Mouse (Mus musculus) lung, adult 2 months (tissue): ENCODE data around the gene Gpc6. TPM values are rescaled to one million over a fixed set of nuclear protein-coding genes. Genes with fewer than 3 reads are reported as not detected.

ENCODE experiments used
- DNase-seq: peaks from one replicate; pipeline ENCODE4 v3.0.0; 2022
- H3K4me1 ChIP-seq: fragments of 200-500 bp; 2 replicates; pipeline ENCODE4 v1.6.1; 2011; ENCODE audit warnings: low read length; ENCODE audit not compliant: control insufficient read depth, insufficient read depth
- H3K4me3 ChIP-seq: fragments of 200-500 bp; replicated peaks from 2 replicates; pipeline ENCODE3; 2011; ENCODE audit warnings: low read depth, mild to moderate bottlenecking, control low read depth, low read length; ENCODE audit errors: extremely low read depth
- CTCF ChIP-seq: fragments of 200-500 bp; IDR thresholded peaks from 2 replicates; pipeline ENCODE4 v1.5.1; 2011; ENCODE audit warnings: mild to moderate bottlenecking, low read length, control low read depth; ENCODE audit not compliant: insufficient read depth
- POLR2A ChIP-seq: fragments of 200-500 bp; IDR thresholded peaks from 2 replicates; pipeline ENCODE4 v1.6.1; 2011; ENCODE audit warnings: low read depth, mild to moderate bottlenecking, control low read depth, low read length, borderline replicate concordance; ENCODE audit errors: extremely low read depth
- WGBS: fragments of 180-500 bp; shearing (Covaris S2); methylation state at CpG from one replicate; pipeline ENCODE4 v1.1.7; 2018; 5-methylcytosine and 5-hydroxymethylcytosine counted together
- polyA plus RNA-seq: library from polyadenylated mRNA; depleted of rRNA; stranded (reverse); fragments of >200 nt; gene quantifications from 2 replicates; pipeline ENCODE4 v1.2.3, GENCODE M21; 2012

Gene Gpc6
- polyA plus RNA-seq, 1 experiment, result 2.4 TPM

DNA sequence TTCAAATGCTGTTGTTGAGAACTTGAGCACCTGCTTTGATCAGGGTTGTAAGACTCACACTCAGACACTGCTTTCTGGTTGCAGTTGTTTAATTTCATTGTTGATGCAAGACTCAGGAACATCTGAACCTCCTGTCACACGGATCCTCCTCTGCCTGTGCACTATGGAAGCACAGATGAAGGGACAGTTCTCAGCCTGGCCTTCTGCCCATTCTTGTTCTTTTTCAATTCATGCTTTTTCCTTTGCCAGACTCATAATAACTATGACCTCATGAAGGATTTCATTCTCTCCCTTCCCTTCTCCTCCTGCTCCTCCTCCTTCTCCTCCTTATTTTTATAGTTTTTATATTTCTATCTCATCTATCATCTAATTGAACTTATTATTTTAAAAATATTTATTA lies 196.9 kb downstream of the Gpc6 start:
- WGBS, result 51% methylated on average over 1 of the region's 1 CpGs
- Histone ChIP-seq H3K4me1 (no peaks in the 10 kb centered on the region), H3K4me3 (no peak overlapping the region)
- TF ChIP-seq CTCF, result no peak
- TF ChIP-seq POLR2A, result no peak
- DNase-seq, result no peak

DNA sequence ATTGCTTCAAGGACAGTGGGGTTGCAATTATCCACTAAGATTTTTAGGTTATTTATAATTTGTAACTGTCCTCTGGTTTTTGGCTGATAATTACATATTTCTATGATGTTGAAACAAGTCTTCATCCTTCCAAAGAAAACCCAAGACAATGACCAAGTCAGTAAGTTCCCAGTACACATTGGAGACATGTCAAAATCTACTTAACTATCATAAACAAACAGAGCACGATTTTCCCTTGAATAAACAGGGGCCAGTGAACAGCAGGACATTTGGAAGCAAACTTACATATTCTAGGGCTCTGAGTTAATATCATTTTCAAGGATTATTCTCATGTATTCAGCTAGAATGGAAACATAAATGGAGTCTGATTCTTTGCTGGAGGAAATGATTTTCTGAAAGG lies 205.2 kb downstream of the Gpc6 start:
- Histone ChIP-seq H3K4me3 (no peak overlapping the region), H3K4me1 (no peaks in the 10 kb centered on the region)
- WGBS, result 16% methylated on average over 1 of the region's 1 CpGs
- no peak for DNase-seq
- no peak for TF ChIP-seq CTCF

DNA sequence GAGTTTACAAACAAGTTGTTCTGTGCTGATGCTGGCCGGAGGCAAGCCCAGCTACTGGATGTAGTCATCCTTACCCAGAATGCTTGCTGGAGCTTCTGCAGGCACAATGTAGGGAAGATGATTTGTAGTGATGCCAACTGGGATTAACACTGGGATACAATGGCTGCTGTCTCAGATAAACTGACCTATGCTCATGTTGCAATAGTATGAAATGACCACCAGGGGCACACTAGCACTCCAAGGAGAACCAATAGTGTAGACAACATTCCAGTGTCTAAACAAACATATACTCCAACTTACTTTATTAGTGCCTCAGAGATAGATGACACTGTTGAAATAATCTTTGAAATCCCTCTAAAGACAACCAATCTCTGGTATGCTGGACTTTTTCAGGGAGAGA lies 206.2 kb downstream of the Gpc6 start:
- DNase-seq, result no peak
- Histone ChIP-seq H3K4me1 (no peaks in the 10 kb centered on the region), H3K4me3 (no peak overlapping the region)
- TF ChIP-seq CTCF, result no peak
- TF ChIP-seq POLR2A, result no peak
- 85% methylated on average over 1 of the region's 1 CpGs for WGBS

DNA sequence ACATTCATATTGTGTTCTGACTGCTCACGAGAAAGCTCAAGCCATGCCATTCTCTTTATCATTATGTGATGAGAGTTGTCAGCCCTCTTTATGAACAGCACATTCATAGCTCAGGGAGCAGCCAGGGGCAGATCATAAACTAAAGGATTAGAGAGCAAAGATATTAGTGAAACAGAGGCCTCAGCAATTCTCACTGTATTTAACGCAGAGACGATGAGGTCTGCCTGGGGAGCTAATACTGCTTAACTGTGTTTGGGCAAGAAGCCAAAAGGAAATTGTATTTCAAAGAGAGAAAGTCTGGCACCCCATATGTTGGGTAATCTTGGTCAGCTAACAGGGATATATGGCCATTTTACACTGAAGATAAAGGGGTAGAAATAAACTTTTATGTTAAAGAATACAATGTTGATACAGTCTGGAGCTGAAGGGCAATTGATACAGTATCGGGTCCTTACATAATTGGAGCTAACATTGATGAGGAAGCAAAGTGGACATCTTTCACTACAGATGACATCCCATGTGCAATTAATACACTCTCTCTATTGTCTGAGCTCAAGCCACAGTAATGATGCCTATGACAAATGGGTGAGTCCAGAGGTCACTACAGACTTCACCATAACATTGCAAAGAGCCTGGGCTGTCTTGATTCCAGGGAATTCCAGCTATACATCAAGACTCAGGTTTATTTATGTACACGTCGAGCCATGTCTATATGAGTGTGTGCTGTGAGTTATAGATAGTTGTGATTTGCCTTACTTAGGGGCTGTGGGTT lies 216.1 kb downstream of the Gpc6 start:
- 62% methylated on average over 6 of the region's 6 CpGs for WGBS
- TF ChIP-seq CTCF (no peak), POLR2A (no peak)
- Histone ChIP-seq H3K4me3 (no peak overlapping the region), H3K4me1 (no peaks in the 10 kb centered on the region; the same call in 1 of the 2 replicates)
- DNase-seq, result no peak

DNA sequence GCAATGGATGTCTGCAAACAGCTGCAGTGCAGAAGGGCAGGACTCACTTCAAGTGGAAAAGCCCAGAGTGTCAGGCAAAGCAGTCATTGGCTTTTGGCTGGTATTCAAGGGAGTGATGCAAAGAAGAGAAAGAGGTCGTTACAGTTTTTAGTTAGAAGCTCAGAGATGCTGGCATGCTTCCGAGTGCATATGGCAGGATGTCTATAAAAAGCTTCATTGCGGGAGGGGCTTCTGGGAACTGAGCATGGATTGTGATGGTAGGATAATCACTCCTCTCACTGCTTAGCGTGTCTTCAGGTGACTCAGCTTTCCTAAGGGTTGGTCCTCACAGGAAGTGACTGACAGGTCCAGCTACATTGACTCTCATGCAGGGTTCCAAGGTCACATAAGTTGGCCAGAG lies 221.0 kb downstream of the Gpc6 start:
- WGBS, result 42% methylated on average over 4 of the region's 4 CpGs
- H3K4me3 ChIP-seq, result no peak overlapping the region
- TF ChIP-seq POLR2A (no peak), CTCF (no peak)
- no peak for DNase-seq
- no peaks in the 10 kb centered on the region; the same call in 1 of the 2 replicates for H3K4me1 ChIP-seq

DNA sequence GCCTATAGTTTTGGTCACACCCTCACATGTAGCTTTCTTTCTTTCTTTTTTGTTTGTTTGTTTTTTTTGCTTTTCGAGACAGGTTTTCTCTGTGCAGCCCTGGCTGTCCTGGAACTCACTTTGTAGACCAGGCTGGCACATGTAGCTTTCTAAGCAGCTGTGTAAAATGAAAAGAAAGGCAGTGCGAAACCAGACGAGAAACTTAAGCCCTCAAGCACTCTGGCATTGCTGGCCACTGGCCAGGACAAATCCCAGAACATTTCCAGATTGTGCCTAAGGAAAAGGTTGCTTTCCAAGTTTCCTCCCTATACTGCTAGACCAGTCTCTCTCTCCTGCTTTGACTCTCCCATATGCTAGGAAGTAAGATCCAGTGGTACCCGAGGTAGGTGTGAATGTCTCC lies 221.6 kb downstream of the Gpc6 start:
- no peaks in the 10 kb centered on the region; the same call in 1 of the 2 replicates for H3K4me1 ChIP-seq
- no peak for TF ChIP-seq POLR2A
- TF ChIP-seq CTCF, result no peak
- WGBS, result 59% methylated on average over 4 of the region's 4 CpGs

DNA sequence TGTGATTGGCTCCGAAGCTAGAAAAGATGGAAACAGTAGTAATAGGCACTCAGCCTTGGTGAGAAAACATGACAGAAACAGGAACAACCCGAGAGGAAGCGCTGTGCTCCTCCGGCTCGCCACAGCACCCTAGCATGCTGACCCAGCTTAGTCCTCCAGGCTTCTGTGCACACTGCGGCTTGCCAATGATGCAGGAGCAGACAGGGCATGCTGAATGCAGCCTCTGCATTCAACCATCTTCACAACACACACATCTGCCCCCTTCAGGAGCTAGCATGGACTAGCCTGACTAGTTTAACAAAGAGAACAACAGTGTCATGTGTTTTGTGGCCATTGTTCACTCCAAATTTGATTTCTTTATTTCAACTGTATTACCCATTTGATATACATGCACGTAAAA lies 226.5 kb downstream of the Gpc6 start:
- Histone ChIP-seq H3K4me1 (no peaks in the 10 kb centered on the region), H3K4me3 (no peak overlapping the region)
- WGBS, result 89% methylated on average over 7 of the region's 7 CpGs
- no peak for DNase-seq
- TF ChIP-seq POLR2A (no peak), CTCF (no peak)

More for the DNA sequence above, 221.6 kb downstream of the Gpc6 start:
- no peak overlapping the region for H3K4me3 ChIP-seq
- no peak for DNase-seq

DNA sequence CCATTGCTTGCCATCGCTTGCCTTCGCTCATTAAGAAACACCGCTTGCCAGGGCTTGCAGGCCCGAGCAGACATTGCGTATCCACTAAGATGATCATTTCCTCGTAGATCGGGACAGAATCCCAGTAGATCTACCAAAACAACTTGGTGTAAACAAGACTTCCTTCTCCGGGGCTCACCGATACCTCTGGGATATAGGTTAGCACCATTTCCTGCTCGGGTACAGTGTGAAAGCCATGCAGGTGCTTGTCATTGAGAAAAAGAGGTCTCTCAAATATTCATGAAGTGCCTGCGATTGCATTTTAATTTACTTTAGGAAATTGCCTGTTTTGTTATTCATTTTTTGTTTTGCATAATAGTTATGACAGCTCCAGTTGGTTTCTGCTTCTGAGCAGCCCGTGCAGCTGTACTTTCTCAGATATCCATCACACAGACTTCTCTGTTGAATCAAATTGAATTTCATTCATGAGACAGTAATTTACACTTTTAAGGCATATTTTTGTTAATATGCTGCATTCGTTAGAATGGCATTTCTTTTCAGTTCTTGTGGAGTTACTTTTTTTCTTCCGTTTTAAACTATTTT lies 230.9 kb downstream of the Gpc6 start:
- TF ChIP-seq POLR2A (no peak), CTCF (no peak)
- WGBS, result 77% methylated on average over 14 of the region's 14 CpGs

DNA sequence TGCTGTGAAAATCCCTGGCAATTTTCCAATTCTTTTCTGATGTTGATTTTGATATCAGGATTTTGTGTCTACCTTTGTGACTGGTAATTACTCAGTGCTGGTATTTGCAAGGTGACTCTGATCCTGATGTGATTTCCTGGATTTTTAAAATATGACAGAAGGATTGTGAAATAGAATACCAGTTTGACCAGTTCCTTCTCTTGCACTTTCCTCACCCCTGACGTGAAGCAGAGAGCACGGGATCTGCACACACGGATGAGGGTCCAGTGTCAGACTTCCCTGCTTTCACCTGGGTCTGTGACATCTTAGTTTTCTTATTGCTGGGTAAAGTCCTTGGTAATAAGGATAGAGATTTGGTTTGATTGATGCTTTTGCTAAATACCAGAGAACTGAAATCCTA lies 232.3 kb downstream of the Gpc6 start:
- Histone ChIP-seq H3K4me1 (no peaks in the 10 kb centered on the region), H3K4me3 (no peak overlapping the region)
- TF ChIP-seq POLR2A, result no peak
- TF ChIP-seq CTCF, result no peak
- WGBS, result 67% methylated on average over 3 of the region's 3 CpGs
- no peak for DNase-seq

More for the DNA sequence above, 230.9 kb downstream of the Gpc6 start:
- Histone ChIP-seq H3K4me3 (no peak overlapping the region), H3K4me1 (no peaks in the 10 kb centered on the region)
- DNase-seq, result no peak

DNA sequence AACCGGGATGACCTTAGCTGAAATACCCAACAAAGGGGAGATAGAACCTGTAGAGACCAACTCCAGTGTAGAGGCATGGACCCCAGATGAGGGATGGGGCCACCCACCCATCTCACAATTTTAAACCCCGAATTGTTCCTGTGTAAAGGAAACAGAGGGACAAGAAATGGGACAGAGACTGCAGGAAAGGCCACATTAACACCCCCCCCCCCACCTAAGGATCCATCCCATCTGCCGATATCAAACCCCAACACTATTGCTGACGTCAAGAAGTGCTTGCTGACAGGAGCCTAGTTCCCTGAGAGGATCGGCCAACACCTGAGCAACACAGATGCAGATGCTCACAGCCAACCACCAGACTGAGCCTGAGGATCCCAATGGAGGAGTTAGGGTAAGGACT lies 241.2 kb downstream of the Gpc6 start:
- TF ChIP-seq CTCF (no peak), POLR2A (no peak)
- WGBS, result 88% methylated on average over 5 of the region's 5 CpGs
- Histone ChIP-seq H3K4me1 (no peaks in the 10 kb centered on the region), H3K4me3 (no peak overlapping the region)
- no peak for DNase-seq
